Mouse (Mus musculus): ENCODE data around the gene Nudt17. TPM values are rescaled to one million over a fixed set of nuclear protein-coding genes. Genes with fewer than 3 reads are reported as not detected.
"Not testable (repeated sequence)": the region's sequence is repeated elsewhere in the genome, so short reads cannot be mapped to it uniquely, and the experiment has no call there.

Gene Nudt17
- 1 to 10 TPM; 1.1 to 1.4 TPM for polyA plus RNA-seq (2017; shearing (Covaris generic))

- ATAC-seq = peak; percentile 67
Measured at GRCm38 (mm10) chr3:96707903-96708683, at the start of gene Nudt17. Gene Nudt17 (minus strand): TSS chr3:96708562.

GRCm38 (mm10) chr3:96757691-96758090 is 49.3 kb upstream of the Nudt17 start:
- ATAC-seq = no peak

GRCm38 (mm10) chr3:96755935-96756334 is 47.6 kb upstream of the Nudt17 start:
- no peak for ATAC-seq

GRCm38 (mm10) chr3:96746829-96747228 is 38.5 kb upstream of the Nudt17 start:
- ATAC-seq = peak; percentile 63

- ATAC-seq = no peak
Measured at GRCm38 (mm10) chr3:96744348-96744747, 36.0 kb upstream of the Nudt17 start.

GRCm38 (mm10) chr3:96740279-96740678 is 31.9 kb upstream of the Nudt17 start:
- not testable (repeated sequence) for ATAC-seq

GRCm38 (mm10) chr3:96737995-96738394 is 29.6 kb upstream of the Nudt17 start:
- ATAC-seq = no peak

GRCm38 (mm10) chr3:96737013-96737740 is 28.8 kb upstream of the Nudt17 start:
- ATAC-seq = no peak

GRCm38 (mm10) chr3:96735200-96735599 is 26.8 kb upstream of the Nudt17 start:
- ATAC-seq = no peak

GRCm38 (mm10) chr3:96733984-96734383 is 25.6 kb upstream of the Nudt17 start:
- ATAC-seq = no peak

GRCm38 (mm10) chr3:96730785-96731184 is 22.4 kb upstream of the Nudt17 start:
- ATAC-seq = no peak

- ATAC-seq = no peak
Measured at GRCm38 (mm10) chr3:96729403-96729784, 21.0 kb upstream of the Nudt17 start.

- ATAC-seq = no peak
Measured at GRCm38 (mm10) chr3:96728634-96729402, 20.5 kb upstream of the Nudt17 start.

GRCm38 (mm10) chr3:96727828-96728633 is 19.7 kb upstream of the Nudt17 start:
- ATAC-seq = peak; percentile 41

GRCm38 (mm10) chr3:96727343-96727827 is 19.0 kb upstream of the Nudt17 start, which contains the start of the genes Polr3c and Rnf115:
Gene Polr3c (minus strand): TSS chr3:96727628.
Gene Rnf115 (plus strand): TSS chr3:96727664.
- ATAC-seq = peak; percentile 80

GRCm38 (mm10) chr3:96719173-96719572 is 10.8 kb upstream of the Nudt17 start:
- ATAC-seq = no peak

- peak; percentile 52 for ATAC-seq
Measured at GRCm38 (mm10) chr3:96715854-96716253, 7.5 kb upstream of the Nudt17 start.

GRCm38 (mm10) chr3:96714286-96714685 is 5.9 kb upstream of the Nudt17 start:
- ATAC-seq = no peak

- no peak for ATAC-seq
Measured at GRCm38 (mm10) chr3:96708684-96709064, 312 bp upstream of the Nudt17 start.

- no peak for ATAC-seq
Measured at GRCm38 (mm10) chr3:96706984-96707383, 1.4 kb downstream of the Nudt17 start.

GRCm38 (mm10) chr3:96706217-96706616 is 2.1 kb downstream of the Nudt17 start:
- no peak for ATAC-seq

GRCm38 (mm10) chr3:96704778-96705177 is 3.6 kb downstream of the Nudt17 start:
- no peak for ATAC-seq
